Mouse (Mus musculus) E14TG2a.4 (cell line): ENCODE measurements at regions not wholly inside any gene's neighbourhood (a gene's known extent, or its start where the extent isn't known, plus 50 kb on each side); places are given as distances from the start of the nearest gene placed in this dataset.

Source experiments
- CTCF ChIP-seq: conservative IDR thresholded peaks from 2 replicates; pipeline ENCODE4 v1.5.1; 2014; ENCODE audit warnings: low read length
- NANOG ChIP-seq: IDR thresholded peaks from 2 replicates; pipeline ENCODE4 v1.6.1; 2014; ENCODE audit warnings: borderline replicate concordance, low read length, mixed read lengths
- POU5F1 ChIP-seq: IDR thresholded peaks from 2 replicates; pipeline ENCODE4 v1.6.1; 2014; ENCODE audit warnings: low read length, borderline replicate concordance

DNA sequence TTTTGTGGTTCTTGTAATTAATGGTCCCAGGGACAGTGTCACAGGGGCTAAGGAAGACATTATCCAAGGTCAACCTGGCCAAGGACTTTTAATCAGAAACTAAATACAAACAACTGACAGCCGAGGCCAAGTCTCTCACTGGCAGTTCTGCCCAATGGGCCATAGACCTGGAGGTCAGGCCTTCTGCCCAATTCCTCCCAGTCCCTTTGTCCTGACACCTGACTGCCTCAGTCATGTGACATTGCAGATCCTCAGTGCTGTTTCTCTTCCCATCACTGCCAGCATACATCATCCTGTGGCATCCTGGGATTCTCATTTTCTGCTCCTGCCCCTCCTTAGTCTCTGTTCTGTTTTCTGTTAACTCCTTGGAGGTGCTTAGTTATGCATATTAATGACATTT, 413.4 kb downstream of the Irx1 start:
- TF ChIP-seq CTCF (no peak), POU5F1 (no peak), NANOG (no peak)
